Mouse (Mus musculus) thymus, postnatal 14 days (tissue): ENCODE measurements around the gene Rapgef4.
"Not testable (repeated sequence)": the region's sequence is repeated elsewhere in the genome, so short reads cannot be mapped to it uniquely, and the experiment has no call there.

Source experiments
- DNase-seq: peaks from one replicate; pipeline ENCODE4 v3.0.0; 2021

The Rapgef4 gene

DNA sequence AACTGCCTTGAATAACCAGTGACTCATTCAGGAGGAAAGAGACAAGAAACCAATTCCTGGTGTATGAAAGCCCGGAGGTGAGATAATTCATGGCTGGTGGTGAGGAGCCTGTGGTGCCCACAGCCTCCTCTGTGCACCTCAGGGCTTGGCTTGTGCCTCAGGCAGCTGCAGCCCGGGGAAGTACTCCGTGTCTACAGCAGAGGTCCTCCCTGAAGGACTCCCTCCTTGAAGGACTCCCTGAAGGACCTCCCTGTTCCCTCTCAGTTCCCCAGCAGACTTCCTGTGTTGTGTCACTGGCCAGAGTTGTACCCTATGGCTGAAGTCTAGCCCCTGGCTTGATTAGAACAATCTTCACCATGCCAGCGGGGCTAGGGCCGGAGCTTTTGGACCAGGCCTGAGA is 50.7 kb downstream of the Rapgef4 start:
- no peak for DNase-seq

DNA sequence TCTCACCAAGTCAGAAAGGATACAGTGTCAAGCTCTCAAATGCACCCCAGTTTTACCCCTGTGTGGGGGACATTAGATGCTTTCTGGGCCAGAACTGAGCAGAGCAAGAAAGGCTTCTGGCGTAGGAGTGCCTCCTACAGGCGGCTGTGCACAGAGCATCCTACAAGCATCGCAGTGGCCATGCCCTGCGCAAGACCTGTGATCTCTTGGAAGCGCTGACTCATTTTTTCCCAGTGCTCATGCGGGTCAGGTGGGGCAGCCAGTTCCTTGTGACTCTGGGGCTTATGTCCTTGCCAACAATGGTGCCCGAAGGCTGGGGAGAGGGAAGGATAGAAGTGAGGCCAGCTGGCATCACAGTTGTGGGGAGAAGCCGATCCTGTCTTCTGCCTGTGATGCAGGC is 54.6 kb downstream of the Rapgef4 start:
- DNase-seq = peak; percentile 55

DNA sequence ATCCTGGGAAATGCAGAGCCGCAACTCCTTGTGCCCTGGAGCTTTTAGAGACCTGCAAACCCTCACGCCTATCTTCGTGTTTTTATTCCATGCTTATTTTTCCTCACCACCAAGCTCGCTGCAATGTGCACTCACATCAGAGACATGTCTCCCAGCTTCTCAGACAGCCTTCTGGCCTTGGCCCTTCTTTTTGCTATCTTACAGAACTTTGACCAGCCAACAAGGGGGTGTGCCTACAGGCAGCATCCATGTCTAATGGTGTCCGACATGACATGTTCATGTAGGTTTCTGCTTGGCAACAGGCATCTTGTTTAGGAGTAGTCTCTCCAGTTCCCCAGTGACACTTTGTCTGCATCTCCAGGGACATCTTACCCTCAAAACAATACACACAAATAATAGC is 56.3 kb downstream of the Rapgef4 start:
- no peak for DNase-seq

DNA sequence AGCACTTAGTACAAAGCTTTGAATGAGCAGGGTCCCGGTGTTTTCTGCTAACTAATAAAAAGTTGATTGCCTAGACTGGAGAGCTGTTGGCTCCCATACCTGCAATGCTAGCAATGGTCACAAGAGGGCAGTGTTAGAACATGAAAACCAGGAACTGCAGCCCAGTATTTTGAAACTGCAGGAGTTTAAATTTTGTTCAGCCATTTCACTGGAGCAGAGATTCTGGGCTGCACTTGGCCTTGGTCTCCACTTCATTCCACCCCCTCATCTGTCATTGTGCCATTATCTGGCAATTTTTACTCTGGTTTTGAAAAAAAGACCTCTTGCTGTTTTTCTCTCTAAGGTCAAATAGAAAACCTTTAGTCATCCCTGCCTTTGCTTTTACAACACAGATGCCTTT is 57.2 kb downstream of the Rapgef4 start:
- DNase-seq = peak; percentile 82

DNA sequence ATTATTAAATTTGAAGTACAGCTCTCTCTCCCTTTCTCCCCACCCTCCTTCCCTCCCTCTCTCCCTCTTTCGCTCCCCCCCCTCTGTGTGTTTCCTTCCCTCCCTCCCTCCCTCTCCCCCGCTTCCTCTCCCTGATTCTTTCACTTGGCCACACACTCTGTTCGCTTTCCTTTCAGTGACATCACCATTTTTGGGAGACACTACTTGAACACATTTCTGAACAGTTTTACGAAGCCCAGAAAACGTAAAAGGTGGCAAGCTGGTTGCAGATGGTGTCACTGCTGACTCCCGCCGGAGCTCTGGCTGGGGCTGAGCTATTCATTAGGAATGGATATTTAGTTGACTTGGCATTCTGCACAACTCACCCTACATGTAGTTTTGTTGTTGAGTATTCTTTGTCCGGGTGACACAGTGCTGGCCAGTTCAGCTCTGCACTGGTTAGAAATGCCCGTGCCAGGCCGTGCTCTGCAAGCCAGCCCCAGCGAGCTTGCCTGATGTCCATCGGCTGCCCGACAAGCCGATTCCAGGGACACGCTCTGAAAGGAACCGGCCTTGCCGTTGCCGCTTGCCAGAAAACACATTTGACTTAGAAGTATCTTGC is 57.7 kb downstream of the Rapgef4 start:
- no peak for DNase-seq

DNA sequence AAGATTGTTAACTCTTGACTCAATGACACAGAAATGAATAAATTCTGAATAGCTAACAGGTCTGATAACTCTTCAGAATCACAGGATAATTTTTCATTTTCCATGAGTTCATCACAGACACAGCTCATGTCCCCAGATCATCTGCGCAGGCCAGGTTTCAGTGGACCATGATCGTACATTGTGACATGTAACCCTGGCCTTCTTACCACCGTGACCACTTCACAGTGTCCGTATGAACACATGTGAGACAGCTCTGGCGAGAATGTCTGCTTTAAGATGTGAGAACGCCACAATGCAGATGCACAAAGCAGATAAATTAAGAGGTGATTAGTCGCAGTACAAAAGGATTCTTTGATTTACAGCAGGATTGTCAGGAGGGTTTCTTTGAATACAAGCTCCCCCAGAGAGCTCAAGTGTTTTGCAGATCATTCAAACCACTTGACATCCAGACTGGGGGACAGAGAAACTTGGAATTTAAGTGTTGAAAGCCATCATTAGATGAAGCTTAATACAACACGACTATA is 58.5 kb downstream of the Rapgef4 start:
- no peak for DNase-seq

DNA sequence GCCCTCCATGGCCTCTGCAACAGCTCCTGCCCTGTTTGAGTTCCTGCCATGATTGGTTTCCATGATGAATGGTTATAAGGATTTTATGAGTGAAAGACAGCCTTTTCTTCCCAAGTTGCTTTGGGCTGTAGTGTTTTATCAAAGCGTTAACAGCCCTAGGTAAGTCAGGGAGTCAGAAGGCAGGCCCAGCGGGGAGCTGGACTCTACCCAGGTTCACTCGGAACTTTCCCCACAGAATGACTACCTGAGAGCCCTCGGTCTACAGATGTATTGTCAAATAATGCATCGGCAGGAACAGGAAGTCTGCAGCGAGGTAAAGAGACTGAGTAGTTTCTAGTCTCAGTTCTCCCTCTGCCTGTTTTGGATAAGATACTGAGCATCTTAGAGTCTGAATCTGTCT is 60.0 kb downstream of the Rapgef4 start:
- DNase-seq = no peak

DNA sequence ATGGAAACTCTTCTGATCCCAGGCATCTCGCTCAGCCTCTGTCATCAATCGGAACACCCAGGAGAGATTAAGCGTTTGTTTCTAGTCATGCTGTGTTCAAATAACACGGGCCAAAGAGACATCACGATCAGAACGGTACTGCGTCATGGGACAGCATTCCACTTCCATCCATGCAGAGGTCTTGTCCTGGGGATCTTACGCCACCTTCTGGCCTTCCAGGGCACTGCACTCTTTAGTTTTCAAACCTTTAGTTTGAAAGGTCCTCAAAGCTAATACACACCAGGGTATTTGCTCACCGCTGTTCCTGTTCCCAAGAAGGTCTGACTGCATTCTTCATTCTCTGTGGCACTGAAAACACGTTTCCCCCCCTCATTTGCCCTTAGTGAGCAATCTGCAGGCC is 61.1 kb downstream of the Rapgef4 start:
- DNase-seq = no peak

DNA sequence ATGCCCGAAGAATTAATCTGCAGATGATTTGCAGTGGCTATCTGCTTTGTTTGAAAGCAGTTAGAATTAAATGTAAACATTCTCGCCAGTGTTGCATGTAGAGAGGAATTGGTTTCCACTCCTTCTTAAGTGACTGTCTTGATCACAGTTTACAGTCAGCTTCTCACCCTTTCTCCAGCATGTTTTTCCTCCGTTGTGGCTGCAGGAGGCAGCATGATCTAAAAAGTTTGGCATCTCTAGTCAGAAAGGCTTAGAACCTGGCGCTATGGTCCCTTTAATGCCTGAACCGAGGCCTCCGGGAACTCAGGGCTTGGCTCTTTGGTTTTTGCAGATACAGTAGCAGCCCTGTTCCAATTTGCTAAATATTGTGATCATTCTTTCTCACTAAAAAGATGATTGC is 63.2 kb downstream of the Rapgef4 start:
- DNase-seq = no peak

DNA sequence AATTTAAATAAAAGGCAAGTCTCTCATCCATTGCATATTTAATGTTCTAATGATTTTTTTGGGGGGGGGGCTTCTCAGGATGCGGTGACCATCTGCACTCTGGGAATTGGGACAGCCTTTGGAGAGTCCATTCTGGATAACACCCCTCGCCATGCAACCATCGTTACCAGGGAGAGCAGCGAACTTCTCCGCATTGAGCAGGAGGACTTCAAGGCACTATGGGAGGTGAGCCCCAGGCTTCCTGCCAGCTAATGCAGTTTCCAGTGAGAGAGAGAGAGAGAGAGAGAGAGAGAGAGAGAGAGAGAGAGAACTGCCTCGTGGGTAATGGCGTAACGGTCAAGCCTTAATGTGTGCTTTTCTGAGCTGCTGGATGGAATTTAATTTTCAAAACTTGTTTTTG is 64.0 kb downstream of the Rapgef4 start:
- DNase-seq = no peak

DNA sequence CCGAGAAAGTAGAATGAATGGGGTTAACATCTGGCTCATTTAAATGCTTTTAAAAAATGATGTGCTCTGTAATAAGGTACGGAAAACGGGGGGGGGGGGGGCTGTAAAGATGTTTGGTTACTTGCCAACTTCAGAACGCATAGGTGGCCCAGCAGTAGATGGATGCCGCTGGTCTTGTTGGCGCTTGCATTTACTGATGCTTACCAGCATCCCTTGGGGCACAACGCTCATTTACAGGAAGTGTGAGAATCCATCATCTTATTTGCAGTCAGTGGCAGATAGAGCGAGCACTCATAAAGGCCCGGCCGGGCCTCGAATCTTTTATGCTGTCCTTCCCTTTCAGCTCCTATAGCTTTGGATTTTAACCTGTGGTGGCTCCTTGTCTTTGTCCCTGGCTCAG is 64.6 kb downstream of the Rapgef4 start:
- DNase-seq = no peak

DNA sequence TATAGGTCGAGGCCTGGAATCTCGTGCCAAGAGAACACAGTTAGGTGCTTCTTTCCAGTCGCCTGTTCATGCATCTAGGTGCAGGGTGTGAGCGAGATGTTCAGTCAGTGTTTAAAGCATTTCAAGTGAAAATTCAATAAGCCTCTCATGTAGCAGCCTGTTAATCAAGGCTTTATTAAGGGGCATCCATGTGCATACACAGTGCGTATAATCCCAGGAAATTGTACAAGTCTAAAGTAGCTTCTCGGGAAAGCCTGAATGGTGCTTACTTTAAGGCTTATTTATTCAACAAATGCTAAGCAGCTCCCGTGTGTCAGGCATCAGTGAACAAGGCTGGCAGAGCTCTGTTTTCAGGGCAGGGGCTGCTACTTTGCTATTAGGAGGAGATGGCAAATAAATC is 69.4 kb downstream of the Rapgef4 start:
- no peak for DNase-seq

DNA sequence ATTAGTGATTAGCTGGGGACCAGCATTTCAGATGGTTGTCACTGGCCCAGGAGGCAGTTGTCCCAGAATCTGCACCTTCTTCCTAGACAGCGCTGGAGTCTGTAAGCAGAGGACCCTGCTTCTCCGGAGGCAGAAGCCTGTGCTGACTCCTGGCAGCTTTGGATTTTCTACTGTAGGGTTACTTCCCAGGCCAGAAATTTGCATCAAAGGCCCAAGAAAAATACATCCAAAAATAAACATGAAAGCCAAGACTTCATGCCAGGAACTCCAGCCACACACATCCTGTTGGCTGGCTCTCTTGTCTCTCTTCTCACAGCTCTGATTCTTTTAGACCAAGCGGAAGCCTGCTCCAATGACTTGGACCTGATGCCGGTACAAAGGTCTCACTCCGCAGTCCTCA is 73.2 kb downstream of the Rapgef4 start:
- no peak for DNase-seq

DNA sequence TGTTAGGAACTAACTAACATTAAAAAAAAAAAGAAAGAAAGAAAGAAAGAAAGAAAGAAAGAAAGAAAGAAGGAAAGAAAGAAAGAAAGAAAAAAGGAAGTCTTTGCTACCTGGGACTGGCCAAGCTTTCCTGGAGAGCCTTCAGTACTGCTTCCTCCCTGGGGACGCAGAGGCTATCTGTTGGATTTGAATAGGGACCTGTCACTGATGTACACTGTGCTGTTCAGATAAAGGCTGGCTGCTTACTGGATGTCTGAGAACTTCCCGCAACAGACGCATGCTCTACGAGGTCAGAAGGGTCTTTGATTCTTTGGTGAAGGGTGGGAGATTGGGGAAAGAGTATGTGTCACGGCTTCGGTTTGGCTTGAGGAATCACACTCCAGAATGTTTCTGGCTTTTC is 73.7 kb downstream of the Rapgef4 start:
- no peak for DNase-seq

DNA sequence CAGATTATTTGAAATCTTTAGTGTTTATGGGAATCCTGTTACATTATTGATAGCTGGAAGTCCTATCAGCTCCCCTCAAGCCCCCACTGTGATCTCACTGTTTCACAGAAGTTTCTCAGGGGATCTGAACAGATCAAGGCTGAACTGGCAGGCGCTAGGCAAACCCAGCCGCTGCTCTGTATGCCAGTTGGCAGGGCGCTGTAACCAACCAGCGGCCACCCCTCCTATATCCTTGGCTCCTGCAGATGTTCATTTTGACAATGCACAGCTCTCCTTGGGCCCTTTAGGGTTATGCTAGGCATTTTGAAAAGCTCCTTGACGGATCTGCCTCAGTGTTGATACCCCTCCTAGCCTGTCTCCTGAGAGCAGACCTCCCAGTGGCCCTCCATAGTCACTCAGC is 74.4 kb downstream of the Rapgef4 start:
- DNase-seq = no peak

DNA sequence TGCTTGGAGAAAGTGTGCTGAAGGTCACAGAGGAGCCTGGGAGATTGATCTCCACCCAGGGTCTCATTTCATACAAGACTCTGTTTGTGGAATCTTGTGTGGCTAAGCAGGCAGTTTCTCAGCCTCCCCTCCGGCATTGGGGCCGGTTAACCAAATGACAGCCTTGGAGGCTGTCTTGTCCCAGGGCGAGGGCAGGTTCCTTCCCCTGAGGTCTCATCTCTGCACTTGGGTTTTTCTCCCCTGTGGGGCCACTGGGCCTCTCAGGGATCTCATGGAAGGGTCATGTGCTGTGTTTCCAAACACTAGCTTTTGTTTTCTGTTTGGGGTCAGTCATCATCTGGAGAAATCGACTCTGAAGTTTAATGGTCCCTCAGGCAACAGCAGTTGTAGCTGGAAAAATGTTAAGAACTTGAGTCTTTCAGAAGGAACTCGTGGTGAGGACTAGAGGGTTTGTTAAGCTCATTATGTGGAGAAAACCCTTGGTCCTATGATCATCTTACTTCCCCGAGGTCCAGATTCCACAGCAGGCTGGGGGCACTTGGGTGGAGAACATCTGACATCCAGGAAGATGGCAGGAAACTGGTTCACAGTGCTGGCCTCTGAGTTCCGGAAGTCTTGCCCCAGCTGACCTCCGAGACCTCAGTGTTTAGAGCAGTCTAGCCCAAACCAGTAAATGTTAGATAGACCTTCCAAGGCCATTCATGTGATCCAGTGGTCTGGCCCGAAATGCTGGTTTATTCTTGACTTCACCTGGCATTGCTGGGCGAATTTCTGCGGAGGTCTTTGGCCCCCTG is 75.2 kb downstream of the Rapgef4 start:
- no peak for DNase-seq

DNA sequence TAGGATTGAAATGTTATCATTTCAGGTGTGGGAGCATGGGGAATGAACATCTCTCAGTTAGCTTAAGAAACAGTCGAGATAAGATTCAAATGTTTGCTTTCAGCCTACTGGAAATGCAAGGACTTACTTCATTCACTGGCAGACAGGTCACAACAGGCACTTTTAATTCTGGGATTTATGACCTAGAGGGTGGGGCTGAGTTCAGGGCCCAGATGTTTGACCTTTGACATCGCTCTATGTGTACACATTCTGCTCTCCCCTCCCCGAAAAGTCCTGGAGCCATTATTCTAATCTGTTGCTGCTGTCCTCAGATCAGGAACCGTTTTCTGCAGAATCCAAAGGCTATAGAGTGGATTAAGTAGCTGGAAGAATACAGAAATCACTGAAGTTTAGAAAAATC is 81.9 kb downstream of the Rapgef4 start:
- DNase-seq = no peak

DNA sequence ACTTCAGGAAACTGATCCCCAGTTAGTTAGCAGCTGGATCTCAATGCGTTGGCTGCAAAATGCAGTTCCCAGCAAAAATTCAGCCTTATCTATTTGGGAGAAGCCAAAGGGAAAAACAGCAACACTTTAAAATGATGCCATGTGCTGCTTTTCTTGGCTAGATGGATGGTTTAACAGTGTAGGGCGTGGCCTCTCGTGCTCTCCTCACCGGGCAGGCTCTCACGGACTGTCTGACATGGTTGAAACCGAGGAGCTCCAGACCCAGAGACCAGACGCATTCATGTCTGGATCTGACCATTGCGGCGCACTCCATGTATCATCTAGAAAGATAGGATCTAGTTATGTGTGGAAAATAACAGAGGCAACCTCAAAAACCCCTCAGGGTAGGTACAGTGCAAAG is 87.5 kb downstream of the Rapgef4 start:
- DNase-seq = no peak

DNA sequence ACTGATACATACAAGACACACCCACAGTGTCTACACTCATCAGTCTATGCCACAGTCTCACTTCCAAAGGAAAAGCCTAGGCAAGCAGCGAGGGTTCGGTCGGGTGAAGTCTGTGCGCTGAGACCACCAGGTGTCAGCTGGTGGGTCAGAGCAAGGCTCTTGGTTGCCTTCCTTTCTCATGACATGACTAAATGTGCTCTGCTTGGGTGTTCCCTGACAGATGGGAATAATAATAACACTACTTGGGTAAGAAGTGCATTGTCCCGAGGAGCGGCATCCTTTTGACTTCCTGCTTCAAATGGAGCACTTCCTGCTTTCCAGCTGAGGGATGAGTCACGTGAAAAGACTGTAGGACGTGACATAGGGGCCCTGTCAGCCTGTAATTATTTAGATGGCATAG is 89.0 kb downstream of the Rapgef4 start:
- no peak for DNase-seq

DNA sequence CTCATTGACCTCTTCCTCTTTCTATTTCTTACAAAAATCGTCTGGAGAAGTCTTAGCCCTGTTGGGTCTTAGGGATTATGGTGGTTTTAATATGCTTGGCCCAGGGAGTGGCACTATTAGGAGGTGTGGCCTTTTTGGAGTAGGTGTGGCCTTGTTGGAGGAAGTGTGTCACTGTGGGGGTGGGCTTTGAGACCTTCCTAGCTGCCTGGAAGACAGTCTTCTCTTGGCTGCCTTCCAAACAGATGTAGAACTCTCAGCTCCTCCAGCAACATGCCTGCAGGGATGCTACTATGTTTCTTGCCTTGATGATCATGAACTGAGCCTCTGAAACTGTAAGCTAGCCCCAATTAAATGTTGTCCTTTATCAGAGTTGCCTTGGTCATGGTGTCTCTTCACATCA is 92.1 kb downstream of the Rapgef4 start:
- DNase-seq = not testable (repeated sequence)

DNA sequence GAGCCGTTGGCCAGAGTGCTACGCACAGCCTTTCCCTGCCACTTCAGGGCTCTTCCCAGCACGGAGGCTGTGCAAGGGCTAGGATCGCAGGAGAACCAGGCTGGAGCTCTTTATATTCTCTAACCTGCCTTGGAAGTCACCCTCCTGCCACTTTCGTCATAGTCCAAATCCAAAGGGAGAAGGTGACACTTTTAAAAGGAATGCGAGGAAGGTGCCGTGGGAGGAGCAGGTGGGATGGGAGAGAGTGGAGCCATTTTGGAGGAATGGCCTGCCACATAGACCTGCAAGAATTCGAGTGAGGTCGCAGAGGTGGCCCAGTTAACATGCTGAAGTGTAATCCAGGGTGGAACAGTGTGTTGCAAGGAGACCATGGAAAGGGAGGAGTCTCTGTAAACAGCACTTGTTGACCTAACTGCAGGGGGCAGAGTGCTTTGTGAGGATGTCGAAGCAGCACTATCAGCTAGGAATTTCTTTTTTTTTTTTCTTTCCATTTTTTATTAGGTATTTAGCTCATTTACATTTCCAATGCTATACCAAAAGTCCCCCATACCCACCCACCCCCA is 94.0 kb downstream of the Rapgef4 start:
- no peak for DNase-seq

DNA sequence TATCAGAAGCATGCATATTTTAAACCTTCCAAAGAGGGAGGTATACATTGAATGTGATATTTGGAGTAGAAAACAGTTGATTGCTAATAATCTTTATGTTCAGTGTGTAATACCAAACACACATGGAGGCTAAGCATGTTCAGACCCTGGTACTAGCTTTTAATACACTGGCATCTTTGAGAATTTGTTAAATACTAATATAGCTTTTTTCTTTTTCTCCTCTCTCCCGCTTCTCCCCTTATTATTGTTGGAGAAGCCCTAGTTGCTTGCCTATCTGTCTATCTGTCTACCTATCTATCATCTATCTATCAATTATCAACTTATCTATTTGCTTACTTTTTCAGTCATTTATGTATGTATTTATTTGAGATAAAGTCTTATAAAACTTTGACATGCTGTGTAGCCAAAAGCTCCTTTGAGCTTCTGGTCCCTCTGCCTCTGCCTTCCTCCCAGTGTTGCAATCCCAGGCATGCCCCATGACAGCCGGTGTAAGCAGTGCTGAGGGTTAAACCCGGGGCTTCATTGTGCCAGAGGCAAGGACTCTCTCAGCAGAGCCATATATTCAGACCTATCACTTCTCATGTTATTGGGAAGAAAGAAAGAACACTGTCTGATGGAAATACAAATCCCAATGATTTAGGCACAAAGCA is 96.6 kb downstream of the Rapgef4 start:
- DNase-seq = no peak

DNA sequence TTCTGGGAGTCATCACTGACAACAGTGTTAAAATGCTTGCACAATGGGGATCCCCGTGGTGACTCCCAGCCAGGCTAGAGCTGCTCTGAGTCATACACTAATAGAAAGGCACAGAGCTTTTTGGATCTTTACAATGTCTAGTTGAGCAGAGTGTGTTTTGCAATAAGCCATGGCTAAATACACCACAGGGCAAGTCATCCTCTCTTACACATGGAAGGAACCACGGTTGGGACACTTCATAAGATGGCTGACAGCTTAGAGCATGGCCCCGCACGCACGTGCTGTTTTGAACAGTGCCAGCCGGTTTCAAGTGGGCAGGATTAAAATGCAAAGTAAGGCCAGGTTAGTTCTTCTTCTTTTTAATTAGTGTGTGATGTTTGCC is 97.1 kb downstream of the Rapgef4 start:
- DNase-seq = no peak

DNA sequence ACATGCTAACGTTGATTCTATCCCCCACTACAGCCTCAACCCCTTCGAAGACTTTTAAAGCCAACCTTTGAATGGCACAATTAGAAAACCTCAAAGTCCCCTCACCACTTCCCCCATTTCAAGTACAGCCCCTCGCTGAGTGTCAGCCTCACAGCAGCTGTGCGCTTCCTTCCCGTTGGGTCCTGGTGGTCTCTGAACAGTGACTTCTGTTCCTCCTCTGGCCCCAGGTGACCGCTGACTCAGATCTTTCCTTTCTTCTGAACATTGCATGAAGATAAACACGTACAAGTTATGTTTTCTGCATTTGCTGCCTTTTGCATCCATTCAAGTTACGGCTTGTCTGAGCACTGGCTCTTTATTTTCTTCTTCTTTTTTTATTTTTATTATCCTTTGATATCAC is 98.1 kb downstream of the Rapgef4 start:
- peak; percentile 32 for DNase-seq
